Mouse (Mus musculus): Measurements from ENCODE around the gene Mapk1.

Gene Mapk1

GRCm38 (mm10) chr16:17078101-17078500 lies 94.9 kb downstream of the Mapk1 start:
- in situ Hi-C loops (cut with MboI; ENCODE audit: low sequenced_read_pairs), result no loop called here

GRCm38 (mm10) chr16:17082121-17082792 lies 99.1 kb downstream of the Mapk1 start:
- in situ Hi-C loops (cut with MboI; ENCODE audit: low sequenced_read_pairs), result no loop called here

- in situ Hi-C loops (cut with MboI; ENCODE audit: low sequenced_read_pairs), result no loop called here
These were observed 102.5 kb downstream of the Mapk1 start for GRCm38 (mm10) chr16:17085636-17086035.

GRCm38 (mm10) chr16:17086241-17086640 lies 103.1 kb downstream of the Mapk1 start:
- in situ Hi-C loops (cut with MboI; ENCODE audit: low sequenced_read_pairs), result no loop called here

GRCm38 (mm10) chr16:17086669-17087193 lies 103.5 kb downstream of the Mapk1 start:
- in situ Hi-C loops (cut with MboI; ENCODE audit: low sequenced_read_pairs), result no loop called here

- in situ Hi-C loops (cut with MboI; ENCODE audit: low sequenced_read_pairs), result no loop called here
These were observed 105.2 kb downstream of the Mapk1 start for GRCm38 (mm10) chr16:17088346-17088745.

GRCm38 (mm10) chr16:17096938-17097337 lies 113.8 kb downstream of the Mapk1 start:
- in situ Hi-C loops (cut with MboI; ENCODE audit: low sequenced_read_pairs), result no loop called here

Measured in CH12F3 (cell line).